Mouse (Mus musculus): Measurements from ENCODE around the gene Mybbp1a. TPM values are rescaled to one million over a fixed set of nuclear protein-coding genes. Genes with fewer than 3 reads are reported as not detected.

Mybbp1a gene
- total RNA-seq, 2 experiments from 2014 or later = 164 to 264 TPM

Other genes starting within 250 kb of the Mybbp1a start
- gene Gm43951, start 234.5 kb upstream of the Mybbp1a start, total RNA-seq (2015) = 0.10 TPM in 1 of 2 replicates, not detected in the other
- gene Gm43951, start 234.5 kb upstream of the Mybbp1a start, total RNA-seq (2017) = 0.37 and 1.3 TPM in 2 replicates
- 7.8 and 11.6 TPM in 2 replicates for gene 4933427D14Rik, start 233.9 kb upstream of the Mybbp1a start, total RNA-seq (2015)
- 6.2 and 19.5 TPM in 2 replicates for gene 4933427D14Rik, start 233.9 kb upstream of the Mybbp1a start, total RNA-seq (2017)
- 123 and 130 TPM in 2 replicates for gene Txndc17, start 233.8 kb upstream of the Mybbp1a start, total RNA-seq (2015)
- gene Txndc17, start 233.8 kb upstream of the Mybbp1a start, total RNA-seq (2017) = 37.1 and 46.5 TPM in 2 replicates
- 15.2 and 16.9 TPM in 2 replicates for gene Med31, start 225.8 kb upstream of the Mybbp1a start, total RNA-seq (2015)
- gene Med31, start 225.8 kb upstream of the Mybbp1a start, total RNA-seq (2017) = 12.9 and 16.7 TPM in 2 replicates
- 0.12 TPM in 1 of 2 replicates, not detected in the other for gene Slc13a5, start 174.1 kb upstream of the Mybbp1a start, total RNA-seq (2015)
- 0.24 and 0.25 TPM in 2 replicates for gene Slc13a5, start 174.1 kb upstream of the Mybbp1a start, total RNA-seq (2017)
- gene Xaf1, start 139.7 kb upstream of the Mybbp1a start, total RNA-seq (2015) = 7.2 and 16.1 TPM in 2 replicates
- 3.5 and 17.4 TPM in 2 replicates for gene Xaf1, start 139.7 kb upstream of the Mybbp1a start, total RNA-seq (2017)
- not detected in 2 replicates for gene Fbxo39, start 126.9 kb upstream of the Mybbp1a start, total RNA-seq (2015)
- not detected in 2 replicates for gene Fbxo39, start 126.9 kb upstream of the Mybbp1a start, total RNA-seq (2017)
- gene Tekt1, start 78.9 kb upstream of the Mybbp1a start, total RNA-seq (2015) = not detected in 2 replicates
- not detected in 2 replicates for gene Tekt1, start 78.9 kb upstream of the Mybbp1a start, total RNA-seq (2017)
- gene Smtnl2, start 29.6 kb upstream of the Mybbp1a start, total RNA-seq (2015) = not detected in 2 replicates
- 0.14 TPM in 1 of 2 replicates, not detected in the other for gene Smtnl2, start 29.6 kb upstream of the Mybbp1a start, total RNA-seq (2017)
- gene Ggt6, start 5.8 kb upstream of the Mybbp1a start, total RNA-seq (2015) = not detected in 2 replicates
- not detected in 2 replicates for gene Ggt6, start 5.8 kb upstream of the Mybbp1a start, total RNA-seq (2017)
- gene Spns2, start 48.5 kb downstream of the Mybbp1a start, total RNA-seq (2015) = 18.0 and 25.8 TPM in 2 replicates
- 8.8 and 13.0 TPM in 2 replicates for gene Spns2, start 48.5 kb downstream of the Mybbp1a start, total RNA-seq (2017)
- gene Spns3, start 109.2 kb downstream of the Mybbp1a start, total RNA-seq (2015) = 19.4 and 20.5 TPM in 2 replicates
- gene Spns3, start 109.2 kb downstream of the Mybbp1a start, total RNA-seq (2017) = 20.2 and 27.3 TPM in 2 replicates
- 57.1 and 66.3 TPM in 2 replicates for gene Ube2g1, start 165.9 kb downstream of the Mybbp1a start, total RNA-seq (2015)
- 32.4 and 37.9 TPM in 2 replicates for gene Ube2g1, start 165.9 kb downstream of the Mybbp1a start, total RNA-seq (2017)
- 31.0 and 36.1 TPM in 2 replicates for gene Ankfy1, start 248.7 kb downstream of the Mybbp1a start, total RNA-seq (2015)
- 29.0 and 30.3 TPM in 2 replicates for gene Ankfy1, start 248.7 kb downstream of the Mybbp1a start, total RNA-seq (2017)